Mouse (Mus musculus) hindbrain, embryonic 11.5 days (tissue): ENCODE data around the gene Flt1. TPM values are rescaled to one million over a fixed set of nuclear protein-coding genes. Genes with fewer than 3 reads are reported as not detected.

Experiments used
- ATAC-seq: fragments of 200-750 bp; cut with Nextera tagmentation; 2 replicates; pipeline ENCODE4 v1.8.0; 2017; ENCODE audit warnings: mild to moderate bottlenecking, moderate TSS enrichment, moderate library complexity; ENCODE audit not compliant: low FRiP score
- DNase-seq: peaks from one replicate; pipeline ENCODE4 v3.0.0-alpha.2; 2015; ENCODE audit warnings: low spot score
- H3K27ac ChIP-seq: fragments of 300-500 bp; sonication (generic); 2 replicates; pipeline ENCODE4 v1.5.1; 2014; ENCODE audit warnings: mild to moderate bottlenecking, low read depth, low read length
- H3K27me3 ChIP-seq: fragments of 300-500 bp; sonication (generic); 2 replicates; pipeline ENCODE4 v1.6.1; 2014; ENCODE audit warnings: mild to moderate bottlenecking, low read length, moderate library complexity, mixed read lengths; ENCODE audit not compliant: control insufficient read depth, insufficient read depth
- H3K36me3 ChIP-seq: fragments of 300-500 bp; sonication (generic); 2 replicates; pipeline ENCODE4 v1.6.1; 2014; ENCODE audit warnings: mild to moderate bottlenecking, low read length, moderate library complexity, mixed read lengths; ENCODE audit not compliant: control insufficient read depth, insufficient read depth
- H3K4me1 ChIP-seq: fragments of 300-500 bp; sonication (generic); replicated peaks from 2 replicates; pipeline ENCODE4 v1.6.1; 2014; ENCODE audit warnings: low read length, mixed read lengths; ENCODE audit not compliant: control insufficient read depth, insufficient read depth
- H3K4me2 ChIP-seq: fragments of 300-500 bp; sonication (generic); replicated peaks from 2 replicates; pipeline ENCODE4 v1.6.1; 2014; ENCODE audit warnings: mild to moderate bottlenecking, low read depth, low read length
- H3K4me3 ChIP-seq: fragments of 300-500 bp; sonication (generic); 2 replicates; pipeline ENCODE4 v1.5.1; 2014; ENCODE audit warnings: low read depth, low read length
- H3K9ac ChIP-seq: fragments of 300-500 bp; sonication (generic); 2 replicates; pipeline ENCODE4 v1.6.1; 2014; ENCODE audit warnings: low read depth, low read length
- H3K9me3 ChIP-seq: fragments of 300-500 bp; sonication (generic); 2 replicates; pipeline ENCODE4 v1.6.1; 2016; ENCODE audit warnings: low read length; ENCODE audit not compliant: control insufficient read depth
- WGBS: fragments of 180-500 bp; shearing (Covaris S2); extraction: QIAGEN DNeasy Blood & Tissue Kit; methylation state at CpG from one replicate; pipeline ENCODE4 v1.1.7; 2014; 5-methylcytosine and 5-hydroxymethylcytosine counted together
- polyA plus RNA-seq: library from polyadenylated mRNA; unstranded; fragments of >200 nt; fragmentation: Nextera tagmentation; extraction: Ambion mirVana; gene quantifications from 2 replicates; pipeline ENCODE4 v1.2.1, GENCODE M21; 2014

Gene Flt1
- polyA plus RNA-seq, 1 experiment from 2014 or later: 12.3 TPM

DNA sequence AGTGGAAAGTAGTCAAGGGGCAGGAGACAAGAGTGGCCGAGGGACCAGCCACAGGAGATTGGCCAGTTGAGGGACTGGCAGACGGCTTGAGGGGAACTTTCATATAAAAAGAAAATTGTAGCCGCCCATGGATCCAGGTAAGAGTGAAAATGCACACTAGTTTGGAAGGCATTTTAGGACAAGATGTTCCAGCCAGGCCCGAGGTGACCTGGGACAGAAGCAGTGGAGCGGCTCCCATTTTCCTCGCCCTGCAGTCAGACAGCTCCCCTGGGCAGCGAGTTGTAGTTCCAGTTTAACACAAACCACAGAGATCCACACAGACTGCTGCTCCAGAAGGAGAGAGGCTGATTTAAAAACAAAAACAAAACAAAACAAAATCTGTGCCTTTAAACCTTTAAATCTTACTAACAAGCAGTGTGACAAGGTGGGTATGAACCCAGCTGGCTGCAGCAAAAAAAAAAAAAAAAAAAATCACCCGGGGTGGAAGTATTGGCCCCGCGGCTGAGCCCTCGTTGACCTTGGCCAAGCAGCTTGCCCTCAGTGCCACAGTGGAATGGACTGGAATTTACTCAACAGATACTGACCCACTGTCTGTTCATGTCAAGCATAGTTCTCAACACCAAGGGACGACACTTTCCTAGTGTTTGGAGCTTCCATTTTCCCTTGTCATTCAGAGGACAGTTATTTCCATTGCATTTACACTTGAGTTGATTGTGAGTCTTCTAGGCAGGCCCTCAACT lies 176.6 kb downstream of the Flt1 start:
- Histone ChIP-seq H3K4me1 (no peaks in the 10 kb centered on the region), H3K27me3 (no peaks in the 10 kb centered on the region), H3K4me3 (no peak overlapping the region), H3K9me3 (no peaks in the 10 kb centered on the region), H3K36me3 (no peaks in the 10 kb centered on the region), H3K9ac (no peak overlapping the region), H3K4me2 (no peak overlapping the region), H3K27ac (no peak overlapping the region)
- 92% methylated on average over 12 of the region's 12 CpGs for WGBS
- DNase-seq: no peak
- no peak for ATAC-seq

GRCm38 (mm10) chr5:147545731-147546241 lies 180.0 kb downstream of the Flt1 start:
- H3K36me3 ChIP-seq: no peaks in the 10 kb centered on the region
- peak; percentile 41 for DNase-seq

GRCm38 (mm10) chr5:147542291-147542690 lies 183.5 kb downstream of the Flt1 start:
- no peaks in the 10 kb centered on the region for H3K9me3 ChIP-seq
- no peak overlapping the region for H3K4me2 ChIP-seq
- H3K27ac ChIP-seq: no peak overlapping the region
- 81% methylated on average over 6 of the region's 6 CpGs for WGBS
- no peaks in the 10 kb centered on the region for H3K4me1 ChIP-seq
- no peaks in the 10 kb centered on the region for H3K36me3 ChIP-seq
- no peak overlapping the region for H3K9ac ChIP-seq
- DNase-seq (no peak), ATAC-seq (no peak)
- no peaks in the 10 kb centered on the region for H3K27me3 ChIP-seq
- H3K4me3 ChIP-seq: no peak overlapping the region

More at GRCm38 (mm10) chr5:147545731-147546241, 180.0 kb downstream of the Flt1 start:
- Histone ChIP-seq H3K27ac (no peak overlapping the region), H3K4me1 (no peaks in the 10 kb centered on the region), H3K4me3 (no peak overlapping the region), H3K9ac (no peak overlapping the region), H3K4me2 (no peak overlapping the region), H3K27me3 (no peaks in the 10 kb centered on the region), H3K9me3 (no peaks in the 10 kb centered on the region)
- no peak for ATAC-seq
- WGBS: 77% methylated on average over 11 of the region's 11 CpGs

- Histone ChIP-seq H3K9me3 (no peaks in the 10 kb centered on the region), H3K4me2 (no peak overlapping the region), H3K27ac (no peak overlapping the region), H3K4me3 (no peak overlapping the region), H3K36me3 (no peaks in the 10 kb centered on the region), H3K9ac (no peak overlapping the region), H3K27me3 (no peaks in the 10 kb centered on the region), H3K4me1 (no peaks in the 10 kb centered on the region)
- ATAC-seq (no peak), DNase-seq (no peak)
- 94% methylated on average over 4 of the region's 4 CpGs for WGBS
These were observed 186.0 kb downstream of the Flt1 start for GRCm38 (mm10) chr5:147539815-147540214.

GRCm38 (mm10) chr5:147539409-147539808 lies 186.4 kb downstream of the Flt1 start:
- no peak overlapping the region for H3K27ac ChIP-seq
- H3K9me3 ChIP-seq: no peaks in the 10 kb centered on the region
- no peaks in the 10 kb centered on the region for H3K4me1 ChIP-seq
- ATAC-seq (no peak), DNase-seq (no peak)
- no peak overlapping the region for H3K9ac ChIP-seq
- no peaks in the 10 kb centered on the region for H3K36me3 ChIP-seq
- H3K4me2 ChIP-seq: no peak overlapping the region
- H3K4me3 ChIP-seq: no peak overlapping the region
- WGBS: 94% methylated on average over 4 of the region's 4 CpGs
- no peaks in the 10 kb centered on the region for H3K27me3 ChIP-seq

GRCm38 (mm10) chr5:147532031-147532430 lies 193.8 kb downstream of the Flt1 start:
- Histone ChIP-seq H3K9ac (no peak overlapping the region), H3K9me3 (no peaks in the 10 kb centered on the region), H3K4me3 (no peak overlapping the region), H3K27ac (no peak overlapping the region), H3K4me2 (no peak overlapping the region), H3K27me3 (no peaks in the 10 kb centered on the region), H3K36me3 (no peaks in the 10 kb centered on the region), H3K4me1 (no peaks in the 10 kb centered on the region)
- WGBS: 95% methylated on average over 6 of the region's 6 CpGs
- no peak for DNase-seq
- no peak for ATAC-seq

DNA sequence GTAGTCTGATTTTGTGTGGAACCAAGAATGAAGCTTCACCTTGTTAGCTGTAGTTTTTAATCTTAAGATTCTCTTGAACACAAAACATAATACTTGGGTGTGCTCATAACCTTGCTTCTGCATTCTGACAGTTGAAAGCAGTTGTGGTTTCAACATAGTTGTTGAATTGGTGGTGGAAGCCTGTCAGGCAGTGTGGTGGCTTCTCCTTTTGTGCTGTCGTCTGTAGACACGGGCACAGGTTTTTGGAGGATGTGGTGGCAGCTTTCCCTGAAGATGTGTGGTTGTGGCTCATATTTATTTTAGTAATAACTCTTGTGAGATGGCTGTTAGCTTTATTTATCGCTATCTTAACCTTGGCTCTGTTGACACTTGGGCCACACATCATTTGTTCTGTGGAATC lies 198.0 kb downstream of the Flt1 start:
- H3K4me3 ChIP-seq: no peak overlapping the region
- no peaks in the 10 kb centered on the region for H3K27me3 ChIP-seq
- no peak overlapping the region for H3K27ac ChIP-seq
- H3K36me3 ChIP-seq: no peaks in the 10 kb centered on the region
- ATAC-seq (no peak), DNase-seq (no peak)
- H3K9me3 ChIP-seq: no peaks in the 10 kb centered on the region
- H3K4me2 ChIP-seq: no peak overlapping the region
- WGBS: 93% methylated on average over 3 of the region's 3 CpGs
- no peak overlapping the region for H3K9ac ChIP-seq
- no peaks in the 10 kb centered on the region for H3K4me1 ChIP-seq

DNA sequence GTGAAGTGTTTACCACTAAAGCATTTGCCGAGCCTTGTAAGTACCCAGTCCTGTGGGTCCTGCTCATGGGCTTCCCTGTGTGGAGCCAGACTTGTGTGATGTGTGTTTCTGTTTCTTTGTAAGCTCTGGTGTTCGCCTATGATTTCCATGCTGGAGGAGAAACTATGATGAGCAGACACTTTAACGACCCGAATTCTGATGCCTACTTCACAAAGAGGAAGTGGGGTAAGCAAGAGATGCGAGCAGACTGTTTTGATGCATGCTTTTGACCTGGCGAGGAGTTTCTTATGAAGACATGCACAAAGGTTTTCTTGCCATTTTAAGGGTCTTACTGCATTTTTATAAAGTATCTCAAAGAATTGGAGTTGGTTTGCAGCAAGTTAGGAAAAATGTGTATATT lies 198.8 kb downstream of the Flt1 start:
- H3K9me3 ChIP-seq: no peaks in the 10 kb centered on the region
- ATAC-seq (no peak), DNase-seq (no peak)
- H3K27me3 ChIP-seq: no peaks in the 10 kb centered on the region
- no peak overlapping the region for H3K4me2 ChIP-seq
- H3K27ac ChIP-seq: no peak overlapping the region
- H3K36me3 ChIP-seq: no peaks in the 10 kb centered on the region
- 92% methylated on average over 6 of the region's 6 CpGs for WGBS
- no peak overlapping the region for H3K4me3 ChIP-seq
- H3K4me1 ChIP-seq: no peaks in the 10 kb centered on the region
- no peak overlapping the region for H3K9ac ChIP-seq
